Mouse (Mus musculus) inflammation-experienced regulatory T-cells, adult 16 weeks (primary cell): ENCODE results near the gene Cacng6. TPM values are rescaled to one million over a fixed set of nuclear protein-coding genes. Genes with fewer than 3 reads are reported as not detected.

Experiments
- polyA plus RNA-seq: library from polyadenylated mRNA; unstranded; fragments of 100-300 nt; shearing (Covaris generic); gene quantifications from one replicate; pipeline ENCODE4 v1.2.1, GENCODE M21; 2017

Cacng6 gene
- not detected for polyA plus RNA-seq

GRCm38 (mm10) chr7:3423895-3424294 is at the start of gene Cacng6:
TSS of gene Cacng6 (plus strand) at chr7:3424195.

GRCm38 (mm10) chr7:3390413-3391080 is 33.4 kb upstream of the Cacng6 start, which contains the start of gene Cacng8:
TSS of gene Cacng8 (plus strand) at chr7:3390683.

Other genes with a start within 250 kb of the Cacng6 start
- gene Nlrp12, start 174.5 kb upstream of the Cacng6 start, polyA plus RNA-seq, result not detected
- gene Myadm, start 135.1 kb upstream of the Cacng6 start, polyA plus RNA-seq, result 12.0 TPM
- 0.24 TPM for gene Prkcg, start 135.0 kb upstream of the Cacng6 start, polyA plus RNA-seq
- gene Cacng7, start 91.2 kb upstream of the Cacng6 start, polyA plus RNA-seq, result not detected
- gene Cacng8, start 33.5 kb upstream of the Cacng6 start, polyA plus RNA-seq, result not detected
- not detected for gene Tarm1, start 78.4 kb downstream of the Cacng6 start, polyA plus RNA-seq
- gene Oscar, start 192.0 kb downstream of the Cacng6 start, polyA plus RNA-seq, result not detected
- 501 TPM for gene Ndufa3, start 193.2 kb downstream of the Cacng6 start, polyA plus RNA-seq
- 51.7 TPM for gene Tfpt, start 205.7 kb downstream of the Cacng6 start, polyA plus RNA-seq
- 96.5 TPM for gene Prpf31, start 205.8 kb downstream of the Cacng6 start, polyA plus RNA-seq
- gene Cnot3, start 221.1 kb downstream of the Cacng6 start, polyA plus RNA-seq, result 110 TPM
- gene Leng1, start 241.6 kb downstream of the Cacng6 start, polyA plus RNA-seq, result 29.2 TPM